Mouse (Mus musculus) embryonic facial prominence, embryonic 11.5 days (tissue): ENCODE data around the gene Dctn5. TPM values are rescaled to one million over a fixed set of nuclear protein-coding genes. Genes with fewer than 3 reads are reported as not detected.

ENCODE experiments used
- ATAC-seq: fragments of 200-750 bp; cut with Nextera tagmentation; replicated peaks from 2 replicates; pipeline ENCODE4 v1.8.0; 2017; ENCODE audit warnings: low read depth; ENCODE audit not compliant: insufficient number of reproducible peaks, low FRiP score, low TSS enrichment
- DNase-seq: peaks from one replicate; pipeline ENCODE4 v3.0.0-alpha.2; 2015; ENCODE audit warnings: low spot score
- H3K27ac ChIP-seq: fragments of 300-500 bp; sonication (generic); replicated peaks from 2 replicates; pipeline ENCODE4 v1.5.1; 2014; ENCODE audit warnings: mild to moderate bottlenecking, low read depth, low read length, control low read depth
- H3K27me3 ChIP-seq: fragments of 300-500 bp; sonication (generic); 2 replicates; pipeline ENCODE4 v1.6.1; 2014; ENCODE audit warnings: mild to moderate bottlenecking, low read length, moderate library complexity, mixed read lengths; ENCODE audit not compliant: control insufficient read depth, insufficient read depth
- H3K36me3 ChIP-seq: fragments of 300-500 bp; sonication (generic); replicated peaks from 2 replicates; pipeline ENCODE4 v1.6.1; 2014; ENCODE audit warnings: low read depth, mild to moderate bottlenecking, low read length, moderate library complexity, mixed read lengths; ENCODE audit not compliant: control insufficient read depth, insufficient read depth
- H3K4me1 ChIP-seq: fragments of 300-500 bp; sonication (generic); 2 replicates; pipeline ENCODE4 v1.6.1; 2014; ENCODE audit warnings: low read length, mixed read lengths; ENCODE audit not compliant: control insufficient read depth, insufficient read depth
- H3K4me2 ChIP-seq: fragments of 300-500 bp; sonication (generic); 2 replicates; pipeline ENCODE4 v1.6.1; 2014; ENCODE audit warnings: low read depth, mild to moderate bottlenecking, control low read depth, low read length, moderate library complexity
- H3K4me3 ChIP-seq: fragments of 300-500 bp; sonication (generic); 2 replicates; pipeline ENCODE4 v1.5.1; 2014; ENCODE audit warnings: low read depth, low read length, control low read depth
- H3K9ac ChIP-seq: fragments of 300-500 bp; sonication (generic); replicated peaks from 2 replicates; pipeline ENCODE4 v1.6.1; 2014; ENCODE audit warnings: mild to moderate bottlenecking, control low read depth, low read length
- H3K9me3 ChIP-seq: fragments of 300-500 bp; sonication (generic); replicated peaks from 2 replicates; pipeline ENCODE4 v1.6.1; 2016; ENCODE audit warnings: mild to moderate bottlenecking, low read length, inconsistent platforms, mixed read lengths; ENCODE audit not compliant: control insufficient read depth
- WGBS: fragments of 180-500 bp; shearing (Covaris S2); extraction: QIAGEN DNeasy Blood & Tissue Kit; methylation state at CpG from one replicate; pipeline ENCODE4 v1.1.7; 2014; 5-methylcytosine and 5-hydroxymethylcytosine counted together
- polyA plus RNA-seq: library from polyadenylated mRNA; unstranded; fragments of >200 nt; fragmentation: Nextera tagmentation; extraction: Ambion mirVana; gene quantifications from 2 replicates; pipeline ENCODE4 v1.2.1, GENCODE M21; 2014

The Dctn5 gene
- polyA plus RNA-seq, 1 experiment from 2014 or later: 124 TPM

DNA sequence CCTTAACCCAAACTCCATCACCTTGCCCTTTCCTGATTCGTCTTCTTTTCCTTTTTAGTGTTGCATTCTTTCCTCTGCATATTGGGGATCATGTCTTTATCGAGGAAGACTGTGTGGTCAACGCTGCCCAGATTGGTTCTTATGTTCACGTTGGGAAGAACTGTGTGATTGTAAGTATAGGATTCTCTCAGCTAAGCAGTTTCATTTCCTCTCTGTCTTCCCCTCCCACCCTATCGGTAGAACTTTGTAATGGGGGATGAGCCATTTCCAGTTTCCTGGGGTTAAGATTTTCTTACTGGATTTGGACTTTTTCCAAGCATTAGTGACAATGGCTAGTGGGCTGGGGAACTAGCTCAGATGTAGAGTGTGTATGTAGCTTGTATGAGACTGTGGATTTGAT lies 5.3 kb downstream of the Dctn5 start:
- H3K4me3 ChIP-seq: no peak overlapping the region
- H3K4me2 ChIP-seq: no peak overlapping the region
- no peaks in the 10 kb centered on the region; the same call in none of the 2 replicates for H3K36me3 ChIP-seq
- DNase-seq (no peak), ATAC-seq (no peak)
- 93% methylated on average over 5 of the region's 5 CpGs for WGBS
- H3K27me3 ChIP-seq: no peaks in the 10 kb centered on the region
- H3K27ac ChIP-seq: no peak overlapping the region
- H3K9me3 ChIP-seq: no peaks in the 10 kb centered on the region
- H3K4me1 ChIP-seq: no peaks in the 10 kb centered on the region
- no peak overlapping the region for H3K9ac ChIP-seq

- Histone ChIP-seq H3K27me3 (no peaks in the 10 kb centered on the region), H3K27ac (no peak overlapping the region), H3K4me2 (no peak overlapping the region), H3K4me3 (no peak overlapping the region), H3K9me3 (no peaks in the 10 kb centered on the region), H3K9ac (no peak overlapping the region), H3K36me3 (no peaks in the 10 kb centered on the region; the same call in none of the 2 replicates), H3K4me1 (no peaks in the 10 kb centered on the region)
- ATAC-seq: no peak
- DNase-seq: no peak
These were observed 8.2 kb downstream of the Dctn5 start for GRCm38 (mm10) chr7:122140991-122141390.

DNA sequence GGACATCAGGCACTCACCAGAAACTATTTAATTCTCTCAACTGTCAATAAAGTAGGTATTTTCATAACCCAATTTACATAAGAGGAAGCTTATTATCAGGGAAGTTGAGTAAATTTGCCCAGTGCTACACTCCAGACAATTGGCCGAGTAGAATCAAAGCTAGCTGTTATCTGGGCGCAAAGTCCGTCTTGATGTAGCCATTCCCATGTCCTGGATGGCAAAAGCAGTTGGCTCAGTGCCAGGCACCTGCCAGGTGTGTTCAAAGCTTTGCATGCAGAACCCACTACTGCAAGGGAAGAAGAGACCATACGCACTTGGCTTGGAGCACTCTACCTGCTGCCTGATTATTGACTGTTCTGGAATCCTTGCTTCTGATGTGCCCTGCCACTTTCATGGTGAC lies 19.6 kb downstream of the Dctn5 start:
- 0 out of 2 replicates have a peak, but pooled peaks cover 1% of the 10 kb centered on the region for H3K36me3 ChIP-seq
- ATAC-seq (no peak), DNase-seq (no peak)
- H3K4me3 ChIP-seq: no peak overlapping the region
- 88% methylated on average over 4 of the region's 4 CpGs for WGBS
- H3K9ac ChIP-seq: no peak overlapping the region
- H3K4me1 ChIP-seq: no peaks in the 10 kb centered on the region
- no peak overlapping the region for H3K4me2 ChIP-seq
- H3K9me3 ChIP-seq: no peaks in the 10 kb centered on the region
- H3K27me3 ChIP-seq: no peaks in the 10 kb centered on the region
- H3K27ac ChIP-seq: no peak overlapping the region

DNA sequence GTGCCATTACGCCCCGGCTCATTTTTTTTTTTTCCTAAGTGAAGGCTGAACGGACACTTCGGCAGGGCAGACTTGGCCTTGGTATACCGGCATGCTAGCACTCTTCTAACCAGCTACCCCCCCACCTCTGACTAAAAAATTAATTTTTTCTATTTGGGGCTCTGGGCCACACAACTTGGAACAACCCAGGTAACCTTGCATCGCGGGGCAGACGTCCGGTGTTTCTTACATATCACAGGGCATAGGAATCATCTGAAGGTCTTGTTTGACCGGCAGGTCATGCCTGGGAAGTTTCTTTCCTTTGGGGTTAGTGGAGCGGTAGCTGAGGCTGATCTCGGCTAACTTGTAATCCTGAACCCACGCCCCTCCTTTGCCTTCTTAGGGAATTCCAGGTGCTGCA lies 25.6 kb downstream of the Dctn5 start:
- peak overlapping the region; percentile 87 for H3K27ac ChIP-seq
- ATAC-seq (peak; percentile 5; the same call in 1 of the 2 replicates), DNase-seq (no peak)
- H3K27me3 ChIP-seq: no peaks in the 10 kb centered on the region
- H3K36me3 ChIP-seq: no peaks in the 10 kb centered on the region; the same call in none of the 2 replicates
- peak overlapping the region; percentile 73 for H3K4me3 ChIP-seq
- WGBS: 6% methylated on average over 13 of the region's 13 CpGs
- H3K9me3 ChIP-seq: no peaks in the 10 kb centered on the region
- H3K4me2 ChIP-seq: peak overlapping the region; percentile 88
- peaks cover 4% of the 10 kb centered on the region; the same call in 1 of the 2 replicates for H3K4me1 ChIP-seq
- H3K9ac ChIP-seq: peak overlapping the region; percentile 79

- Histone ChIP-seq H3K4me2 (peak within 1 kb of the TSS; percentile 88), H3K27me3 (no peaks in the 10 kb centered on the region), H3K4me1 (peaks cover 4% of the 10 kb centered on the region; the same call in 1 of the 2 replicates), H3K9me3 (no peaks in the 10 kb centered on the region), H3K4me3 (peak within 1 kb of the TSS; percentile 73), H3K27ac (peak within 1 kb of the TSS; percentile 87), H3K36me3 (peaks cover 2% of the 10 kb centered on the region), H3K9ac (peak within 1 kb of the TSS; percentile 79)
- ATAC-seq (peak; percentile 89), DNase-seq (peak; percentile 95)
- WGBS: under 1% methylated on average over 63 of the region's 63 CpGs
These were observed 26.4 kb downstream of the Dctn5 start, which contains the start of gene Plk1 for GRCm38 (mm10) chr7:122158915-122159902. Plk1 (plus strand) TSS chr7:122159439.

DNA sequence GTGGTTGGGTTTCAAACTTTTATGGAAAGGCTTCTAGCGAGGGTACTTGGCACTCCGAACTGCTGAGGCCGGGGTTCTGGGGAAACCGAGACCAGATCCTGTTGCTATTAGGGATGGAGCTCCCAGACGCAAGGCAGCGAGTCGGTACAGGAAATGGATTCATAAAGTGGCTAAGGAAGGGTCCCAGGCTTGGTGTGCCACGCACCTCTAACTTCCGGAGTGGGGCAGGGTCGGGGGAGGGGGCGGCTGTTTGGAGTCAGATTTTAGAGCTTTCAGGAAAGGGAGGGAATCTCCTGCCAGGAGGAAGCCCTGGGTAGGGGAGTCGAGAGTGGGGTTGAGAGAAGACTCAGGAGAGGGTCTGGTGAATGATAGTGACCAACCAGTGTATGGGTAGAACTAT lies 27.2 kb downstream of the Dctn5 start:
- H3K4me1 ChIP-seq: peaks cover 4% of the 10 kb centered on the region; the same call in 1 of the 2 replicates
- H3K9me3 ChIP-seq: no peaks in the 10 kb centered on the region
- no peak for ATAC-seq
- peak overlapping the region; percentile 79 for H3K9ac ChIP-seq
- peak overlapping the region; percentile 78 for H3K4me2 ChIP-seq
- peak overlapping the region; percentile 72 for H3K27ac ChIP-seq
- H3K27me3 ChIP-seq: no peaks in the 10 kb centered on the region
- peaks cover 5% of the 10 kb centered on the region for H3K36me3 ChIP-seq
- DNase-seq: peak; percentile 33
- peak overlapping the region; percentile 73 for H3K4me3 ChIP-seq
- under 1% methylated on average over 12 of the region's 12 CpGs for WGBS

GRCm38 (mm10) chr7:122163766-122164165 lies 30.9 kb downstream of the Dctn5 start:
- Histone ChIP-seq H3K4me1 (peaks cover 4% of the 10 kb centered on the region; the same call in 1 of the 2 replicates), H3K9ac (no peak overlapping the region), H3K9me3 (no peaks in the 10 kb centered on the region), H3K4me2 (no peak overlapping the region), H3K4me3 (no peak overlapping the region), H3K27me3 (no peaks in the 10 kb centered on the region), H3K27ac (no peak overlapping the region), H3K36me3 (peaks cover 25% of the 10 kb centered on the region)
- ATAC-seq (no peak), DNase-seq (no peak)
- 91% methylated on average over 8 of the region's 8 CpGs for WGBS

DNA sequence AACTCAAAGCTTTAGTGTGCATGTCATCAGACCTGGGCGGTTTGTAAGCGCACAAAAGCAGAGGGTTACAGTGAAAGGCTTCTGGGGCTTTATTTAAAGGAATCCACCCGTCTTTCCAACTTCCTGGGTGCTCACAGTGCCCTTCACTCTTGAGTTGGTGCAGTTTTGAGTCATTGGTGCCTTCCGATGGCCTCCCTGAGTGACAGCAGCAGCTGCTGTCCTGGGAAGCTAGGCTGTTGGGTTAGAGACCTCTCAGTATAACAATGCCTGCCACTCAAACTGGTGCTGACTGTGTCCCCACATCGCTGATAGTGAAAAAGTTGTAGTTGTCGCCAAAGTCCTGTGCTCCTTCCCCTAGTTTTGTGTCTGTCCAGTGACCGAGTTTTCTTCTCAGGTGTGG lies 34.4 kb downstream of the Dctn5 start:
- H3K9me3 ChIP-seq: no peaks in the 10 kb centered on the region
- H3K4me2 ChIP-seq: no peak overlapping the region
- DNase-seq (no peak), ATAC-seq (no peak)
- H3K4me3 ChIP-seq: no peak overlapping the region
- WGBS: 92% methylated on average over 7 of the region's 7 CpGs
- no peak overlapping the region for H3K9ac ChIP-seq
- H3K27me3 ChIP-seq: no peaks in the 10 kb centered on the region
- H3K36me3 ChIP-seq: peaks cover 30% of the 10 kb centered on the region
- H3K27ac ChIP-seq: no peak overlapping the region
- H3K4me1 ChIP-seq: no peaks in the 10 kb centered on the region
